Mouse (Mus musculus): Measurements from ENCODE around the gene Agbl2.

- TF ChIP-seq POLR2A (IDR thresholded peaks at IDR 0.05; ENCODE audit: extremely low read depth, insufficient read depth, low read length) (no peak), CTCF (IDR thresholded peaks at IDR 0.05; ENCODE audit: low read depth, low read length) (no peak)
These were observed 62.7 kb downstream of the Agbl2 start for GRCm38 (mm10) chr2:90845234-90845633.
